Mouse (Mus musculus) heart, embryonic 16.5 days (tissue): Measurements from ENCODE around the gene Pdap1. TPM values are rescaled to one million over a fixed set of nuclear protein-coding genes. Genes with fewer than 3 reads are reported as not detected.
A peak's percentile ranks its signal among the peaks of the same experiment; 100 is the strongest.

Source experiments
- ATAC-seq: fragments of 200-750 bp; cut with Nextera tagmentation; replicated peaks from 2 replicates; pipeline ENCODE4 v1.8.0; 2017; ENCODE audit warnings: moderate number of reproducible peaks; ENCODE audit not compliant: insufficient read depth, low FRiP score; ENCODE audit errors: extremely low read depth
- H3K27ac ChIP-seq: fragments of 300-500 bp; sonication (generic); 2 replicates; pipeline ENCODE4 v1.5.1; 2014; ENCODE audit warnings: mild to moderate bottlenecking, low read length, control low read depth, moderate library complexity
- H3K27me3 ChIP-seq: fragments of 300-500 bp; sonication (generic); 2 replicates; pipeline ENCODE4 v1.6.1; 2014; ENCODE audit warnings: low read length, mixed read lengths; ENCODE audit not compliant: control insufficient read depth, insufficient read depth
- H3K36me3 ChIP-seq: fragments of 300-500 bp; sonication (generic); 2 replicates; pipeline ENCODE4 v1.6.1; 2014; ENCODE audit not compliant: control insufficient read depth, insufficient read depth
- H3K4me1 ChIP-seq: fragments of 300-500 bp; sonication (generic); 2 replicates; pipeline ENCODE4 v1.6.1; 2014; ENCODE audit warnings: low read length, mixed read lengths; ENCODE audit not compliant: control insufficient read depth, insufficient read depth
- H3K4me2 ChIP-seq: fragments of 300-500 bp; sonication (generic); 2 replicates; pipeline ENCODE4 v1.6.1; 2014; ENCODE audit warnings: low read depth, mild to moderate bottlenecking, control low read depth, low read length
- H3K4me3 ChIP-seq: fragments of 300-500 bp; sonication (generic); 2 replicates; pipeline ENCODE4 v1.5.1; 2014; ENCODE audit warnings: mild to moderate bottlenecking, control low read depth, low read length
- H3K9ac ChIP-seq: fragments of 300-500 bp; sonication (generic); 2 replicates; pipeline ENCODE4 v1.6.1; 2014; ENCODE audit warnings: low read length, control low read depth
- H3K9me3 ChIP-seq: fragments of 300-500 bp; sonication (generic); replicated peaks from 2 replicates; pipeline ENCODE4 v1.6.1; 2016; ENCODE audit warnings: low read length; ENCODE audit not compliant: control insufficient read depth
- WGBS: fragments of 180-500 bp; shearing (Covaris S2); extraction: QIAGEN DNeasy Blood & Tissue Kit; methylation state at CpG from one replicate; pipeline ENCODE4 v1.1.7; 2014; 5-methylcytosine and 5-hydroxymethylcytosine counted together
- polyA plus RNA-seq: library from polyadenylated mRNA; unstranded; fragments of >200 nt; fragmentation: Nextera tagmentation; extraction: Ambion mirVana; gene quantifications from 2 replicates; pipeline ENCODE4 v1.2.1, GENCODE M21; 2015

The Pdap1 gene
- polyA plus RNA-seq, 1 experiment from 2014 or later: 49.8 TPM

GRCm38 (mm10) chr5:145116316-145116715, 23.7 kb downstream of the Pdap1 start:
- peak overlapping the region; percentile 87 for H3K4me2 ChIP-seq
- H3K36me3 ChIP-seq: peaks cover 6% of the 10 kb centered on the region; the same call in 1 of the 2 replicates
- 30% methylated on average over 4 of the region's 4 CpGs for WGBS
- peak overlapping the region; percentile 18 for H3K4me3 ChIP-seq
- peak; percentile 56 for ATAC-seq
- H3K9me3 ChIP-seq: no peaks in the 10 kb centered on the region
- H3K27ac ChIP-seq: peak overlapping the region; percentile 91
- H3K9ac ChIP-seq: peak overlapping the region; percentile 41
- peaks cover 12% of the 10 kb centered on the region for H3K4me1 ChIP-seq
- H3K27me3 ChIP-seq: no peaks in the 10 kb centered on the region

GRCm38 (mm10) chr5:145115736-145116135, 24.3 kb downstream of the Pdap1 start:
- Histone ChIP-seq H3K4me2 (peak overlapping the region; percentile 87), H3K4me1 (peaks cover 11% of the 10 kb centered on the region), H3K9ac (peak overlapping the region; percentile 41), H3K36me3 (peaks cover 6% of the 10 kb centered on the region; the same call in 1 of the 2 replicates), H3K4me3 (peak overlapping the region; percentile 18), H3K27ac (peak overlapping the region; percentile 91), H3K9me3 (no peaks in the 10 kb centered on the region), H3K27me3 (no peaks in the 10 kb centered on the region)
- ATAC-seq: no peak
- 87% methylated on average over 5 of the region's 5 CpGs for WGBS

- peak; percentile 51 for ATAC-seq
- peak overlapping the region; percentile 74 for H3K4me3 ChIP-seq
- H3K9me3 ChIP-seq: no peaks in the 10 kb centered on the region
- H3K9ac ChIP-seq: peak overlapping the region; percentile 84
- peak overlapping the region; percentile 87 for H3K4me2 ChIP-seq
- peak overlapping the region; percentile 91 for H3K27ac ChIP-seq
- H3K27me3 ChIP-seq: no peaks in the 10 kb centered on the region
- peaks cover 8% of the 10 kb centered on the region for H3K36me3 ChIP-seq
- peaks cover 8% of the 10 kb centered on the region for H3K4me1 ChIP-seq
- WGBS: 12% methylated on average over 38 of the region's 40 CpGs
These were observed 25.2 kb downstream of the Pdap1 start for GRCm38 (mm10) chr5:145114606-145115473.

GRCm38 (mm10) chr5:145114071-145114605, 25.9 kb downstream of the Pdap1 start, which contains the start of gene Arpc1b:
Gene Arpc1b (plus strand): TSS chr5:145114215.
- WGBS: under 1% methylated on average over 42 of the region's 53 CpGs
- Histone ChIP-seq H3K4me3 (peak within 1 kb of the TSS; percentile 74), H3K4me2 (peak within 1 kb of the TSS; percentile 87), H3K4me1 (peaks cover 8% of the 10 kb centered on the region), H3K27ac (peak within 1 kb of the TSS; percentile 91), H3K9ac (peak within 1 kb of the TSS; percentile 84), H3K9me3 (no peaks in the 10 kb centered on the region), H3K27me3 (no peaks in the 10 kb centered on the region), H3K36me3 (peaks cover 5% of the 10 kb centered on the region)
- peak; percentile 71 for ATAC-seq

GRCm38 (mm10) chr5:145113416-145113815, 26.6 kb downstream of the Pdap1 start:
- peak overlapping the region; percentile 87 for H3K4me2 ChIP-seq
- peak overlapping the region; percentile 74 for H3K4me3 ChIP-seq
- H3K36me3 ChIP-seq: peaks cover 3% of the 10 kb centered on the region
- no peak overlapping the region for H3K27ac ChIP-seq
- ATAC-seq: no peak
- H3K9ac ChIP-seq: peak overlapping the region; percentile 84
- 27% methylated on average over 2 of the region's 2 CpGs for WGBS
- H3K9me3 ChIP-seq: no peaks in the 10 kb centered on the region
- H3K27me3 ChIP-seq: no peaks in the 10 kb centered on the region
- H3K4me1 ChIP-seq: peaks cover 8% of the 10 kb centered on the region

- ATAC-seq: no peak
- no peak overlapping the region for H3K4me3 ChIP-seq
- 79% methylated on average over 8 of the region's 8 CpGs for WGBS
These were observed 27.5 kb downstream of the Pdap1 start for GRCm38 (mm10) chr5:145112566-145112965.

GRCm38 (mm10) chr5:145110401-145110800, 29.6 kb downstream of the Pdap1 start:
- no peak overlapping the region for H3K27ac ChIP-seq
- H3K9me3 ChIP-seq: no peaks in the 10 kb centered on the region
- WGBS: 74% methylated on average over 6 of the region's 6 CpGs
- no peak overlapping the region for H3K9ac ChIP-seq
- peaks cover 21% of the 10 kb centered on the region for H3K36me3 ChIP-seq
- 0 out of 2 replicates have a peak, but pooled peaks cover 2% of the 10 kb centered on the region for H3K4me1 ChIP-seq
- no peak overlapping the region for H3K4me3 ChIP-seq
- H3K27me3 ChIP-seq: no peaks in the 10 kb centered on the region
- no peak overlapping the region for H3K4me2 ChIP-seq
- no peak for ATAC-seq

More at GRCm38 (mm10) chr5:145112566-145112965, 27.5 kb downstream of the Pdap1 start:
- peaks cover 10% of the 10 kb centered on the region for H3K36me3 ChIP-seq
- no peaks in the 10 kb centered on the region for H3K9me3 ChIP-seq
- no peaks in the 10 kb centered on the region for H3K27me3 ChIP-seq
- no peak overlapping the region for H3K9ac ChIP-seq
- H3K4me2 ChIP-seq: no peak overlapping the region
- no peak overlapping the region for H3K27ac ChIP-seq
- H3K4me1 ChIP-seq: peaks cover 8% of the 10 kb centered on the region

GRCm38 (mm10) chr5:145105694-145106275, 34.3 kb downstream of the Pdap1 start:
- H3K9me3 ChIP-seq: no peaks in the 10 kb centered on the region
- no peak for ATAC-seq
- WGBS: 80% methylated on average over 9 of the region's 9 CpGs
- peaks cover 59% of the 10 kb centered on the region for H3K36me3 ChIP-seq
- H3K27ac ChIP-seq: no peak overlapping the region
- no peak overlapping the region for H3K4me3 ChIP-seq
- no peak overlapping the region for H3K4me2 ChIP-seq
- no peaks in the 10 kb centered on the region for H3K27me3 ChIP-seq
- no peak overlapping the region for H3K9ac ChIP-seq
- no peaks in the 10 kb centered on the region for H3K4me1 ChIP-seq

- Histone ChIP-seq H3K9ac (no peak overlapping the region), H3K27me3 (no peaks in the 10 kb centered on the region), H3K4me1 (no peaks in the 10 kb centered on the region), H3K4me2 (no peak overlapping the region), H3K36me3 (peaks cover 67% of the 10 kb centered on the region), H3K27ac (no peak overlapping the region), H3K4me3 (no peak overlapping the region), H3K9me3 (no peaks in the 10 kb centered on the region)
- 82% methylated on average over 9 of the region's 9 CpGs for WGBS
- no peak for ATAC-seq
These were observed 35.7 kb downstream of the Pdap1 start for GRCm38 (mm10) chr5:145104328-145104727.
